Mouse (Mus musculus) forebrain, embryonic 16.5 days (tissue): ENCODE results near the gene Cyp26b1. TPM values are rescaled to one million over a fixed set of nuclear protein-coding genes. Genes with fewer than 3 reads are reported as not detected.

Experiments
- ATAC-seq: fragments of 200-750 bp; cut with Nextera tagmentation; 2 replicates; pipeline ENCODE4 v1.8.0; 2017; ENCODE audit warnings: mild to moderate bottlenecking, moderate library complexity
- H3K27ac ChIP-seq: fragments of 300-500 bp; sonication (generic); 2 replicates; pipeline ENCODE4 v1.5.1; 2014; ENCODE audit warnings: low read length, control low read depth
- H3K27me3 ChIP-seq: fragments of 300-500 bp; sonication (generic); replicated peaks from 2 replicates; pipeline ENCODE4 v1.6.1; 2014; ENCODE audit warnings: low read length; ENCODE audit not compliant: control insufficient read depth, insufficient read depth
- H3K36me3 ChIP-seq: fragments of 300-500 bp; sonication (generic); 2 replicates; pipeline ENCODE4 v1.6.1; 2014; ENCODE audit not compliant: control insufficient read depth, insufficient read depth
- H3K4me1 ChIP-seq: fragments of 300-500 bp; sonication (generic); replicated peaks from 2 replicates; pipeline ENCODE4 v1.6.1; 2014; ENCODE audit warnings: low read length; ENCODE audit not compliant: control insufficient read depth, insufficient read depth
- H3K4me2 ChIP-seq: fragments of 300-500 bp; sonication (generic); 2 replicates; pipeline ENCODE4 v1.6.1; 2014; ENCODE audit warnings: mild to moderate bottlenecking, low read length, control low read depth
- H3K4me3 ChIP-seq: fragments of 300-500 bp; sonication (generic); replicated peaks from 2 replicates; pipeline ENCODE4 v1.5.1; 2014; ENCODE audit warnings: mild to moderate bottlenecking, low read length, control low read depth
- H3K9ac ChIP-seq: fragments of 300-500 bp; sonication (generic); replicated peaks from 2 replicates; pipeline ENCODE4 v1.6.1; 2014; ENCODE audit warnings: low read depth, low read length, control low read depth
- H3K9me3 ChIP-seq: fragments of 300-500 bp; sonication (generic); 2 replicates; pipeline ENCODE4 v1.6.1; 2016; ENCODE audit warnings: low read length; ENCODE audit not compliant: control insufficient read depth
- WGBS: fragments of 180-500 bp; shearing (Covaris S2); extraction: QIAGEN DNeasy Blood & Tissue Kit; methylation state at CpG from one replicate; pipeline ENCODE4 v1.1.7; 2014; 5-methylcytosine and 5-hydroxymethylcytosine counted together
- polyA plus RNA-seq: library from polyadenylated mRNA; unstranded; fragments of >200 nt; fragmentation: Nextera tagmentation; extraction: Ambion mirVana; gene quantifications from 2 replicates; pipeline ENCODE4 v1.2.1, GENCODE M21; 2015

Gene Cyp26b1
- 3.6 and 6.2 TPM in 2 replicates for polyA plus RNA-seq

DNA sequence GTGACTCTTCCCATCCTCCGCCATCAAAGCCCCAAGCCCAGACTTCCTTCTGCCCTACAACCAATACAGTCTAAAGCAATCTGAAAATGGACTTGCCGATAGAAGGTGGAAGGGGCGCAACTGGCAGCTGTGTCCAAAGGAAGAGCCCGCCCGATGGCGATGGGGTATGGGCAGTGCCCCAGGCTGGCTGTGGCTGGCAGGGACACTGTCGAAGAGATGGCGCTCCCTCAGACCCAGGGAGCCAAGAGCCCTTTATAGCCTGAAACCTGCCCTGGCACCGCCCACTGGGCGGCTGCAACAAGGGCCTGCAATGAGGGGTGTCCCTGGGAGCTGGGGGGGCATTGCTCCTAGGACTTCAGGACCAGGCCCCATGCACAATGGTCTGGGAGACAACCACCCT, at the start of gene Cyp26b1:
Gene Cyp26b1, minus strand, starts transcription at position 216 of the 400 bp plus-strand sequence.
- no peak within 1 kb of the TSS for H3K27ac ChIP-seq
- H3K4me2 ChIP-seq, result no peak within 1 kb of the TSS
- no peak within 1 kb of the TSS for H3K9ac ChIP-seq
- no peak within 1 kb of the TSS for H3K4me3 ChIP-seq
- H3K27me3 ChIP-seq, result peaks cover 8% of the 10 kb centered on the region
- H3K9me3 ChIP-seq, result no peaks in the 10 kb centered on the region
- 76% methylated on average over 10 of the region's 10 CpGs for WGBS
- peaks cover 12% of the 10 kb centered on the region for H3K4me1 ChIP-seq
- no peaks in the 10 kb centered on the region for H3K36me3 ChIP-seq
- no peak for ATAC-seq

DNA sequence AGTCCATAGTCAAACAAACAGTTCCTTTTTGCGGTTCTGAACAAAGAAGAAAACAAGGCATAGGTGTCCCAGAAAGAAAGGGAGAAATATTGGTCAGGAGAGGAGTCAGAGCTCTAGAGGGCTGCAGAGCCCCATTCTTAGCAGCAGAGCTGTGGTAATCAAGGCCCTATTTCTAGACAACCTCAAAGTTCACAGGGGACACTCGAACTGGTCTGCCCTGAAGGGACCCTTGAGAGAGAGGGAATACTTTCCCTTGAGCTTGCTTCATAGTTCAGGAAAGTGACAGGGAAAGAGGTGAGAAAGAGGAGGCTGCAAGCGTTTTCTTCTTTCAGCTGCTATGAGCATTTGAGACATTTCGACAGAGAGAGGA, 47.3 kb upstream of the Cyp26b1 start:
- Histone ChIP-seq H3K9ac (no peak overlapping the region), H3K27me3 (no peaks in the 10 kb centered on the region), H3K4me2 (no peak overlapping the region), H3K27ac (no peak overlapping the region), H3K36me3 (no peaks in the 10 kb centered on the region), H3K4me3 (no peak overlapping the region), H3K9me3 (no peaks in the 10 kb centered on the region), H3K4me1 (peaks cover 1% of the 10 kb centered on the region; the same call in 1 of the 2 replicates)
- no peak for ATAC-seq
- WGBS, result 87% methylated on average over 4 of the region's 4 CpGs

DNA sequence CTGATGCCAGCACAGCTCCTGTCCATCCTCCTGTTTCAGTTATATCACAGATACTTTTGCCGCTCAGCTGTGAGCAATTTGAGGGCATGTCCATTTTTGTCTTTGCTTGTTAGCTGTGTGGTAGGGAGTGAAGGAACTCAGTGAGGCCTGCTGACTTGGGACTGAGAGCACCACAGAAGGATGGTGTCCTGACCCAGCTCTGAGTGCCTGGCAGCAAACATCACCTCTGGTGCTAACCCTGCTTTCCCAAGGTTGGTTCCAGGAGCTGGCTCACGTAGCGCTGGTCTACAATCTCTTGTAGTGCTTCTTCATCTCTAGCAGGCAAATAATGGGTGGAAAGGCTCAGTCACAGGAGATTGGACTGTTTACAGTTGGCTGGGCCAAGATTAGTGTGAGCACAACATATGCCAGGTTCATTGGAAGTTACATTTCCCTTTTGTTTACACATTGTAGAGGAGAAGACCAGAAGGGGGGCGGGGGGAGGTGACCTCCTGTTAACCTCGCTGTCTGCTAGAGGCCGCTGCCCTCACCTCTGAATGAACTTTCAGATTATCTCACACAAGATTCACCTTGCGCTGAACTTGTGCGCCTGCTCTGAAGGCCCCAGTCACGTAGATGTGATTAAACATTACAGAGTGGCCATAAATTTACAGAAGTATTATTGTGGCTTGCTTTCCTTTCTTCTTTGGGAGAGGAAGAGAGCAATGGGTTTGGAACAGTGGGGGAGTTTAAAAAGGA, 46.8 kb upstream of the Cyp26b1 start:
- no peaks in the 10 kb centered on the region for H3K27me3 ChIP-seq
- WGBS, result 86% methylated on average over 9 of the region's 9 CpGs
- H3K36me3 ChIP-seq, result no peaks in the 10 kb centered on the region
- H3K9me3 ChIP-seq, result no peaks in the 10 kb centered on the region
- no peak for ATAC-seq
- no peak overlapping the region for H3K9ac ChIP-seq
- H3K4me1 ChIP-seq, result no peaks in the 10 kb centered on the region
- no peak overlapping the region for H3K4me2 ChIP-seq
- H3K4me3 ChIP-seq, result no peak overlapping the region
- no peak overlapping the region for H3K27ac ChIP-seq

DNA sequence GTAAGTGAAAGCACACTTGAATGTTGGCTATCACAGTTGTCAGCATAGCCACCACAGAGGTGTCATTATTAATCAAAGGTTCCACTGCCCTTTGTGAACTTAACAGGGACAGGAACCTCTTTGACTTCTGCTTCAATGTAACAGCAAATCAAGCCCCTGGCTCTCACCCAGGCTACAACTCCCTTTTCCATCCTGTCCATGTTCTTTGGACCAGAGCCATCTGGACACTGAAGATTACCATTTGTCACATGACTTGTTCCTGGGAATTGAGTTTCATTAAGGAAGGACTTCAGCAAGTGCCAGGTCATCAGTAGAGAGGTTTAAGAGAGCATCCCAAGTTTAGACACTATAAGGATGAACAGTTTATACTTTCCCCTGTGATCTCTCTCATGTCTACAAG, 44.5 kb upstream of the Cyp26b1 start:
- Histone ChIP-seq H3K36me3 (no peaks in the 10 kb centered on the region), H3K4me1 (no peaks in the 10 kb centered on the region), H3K27me3 (no peaks in the 10 kb centered on the region), H3K9ac (no peak overlapping the region), H3K4me3 (no peak overlapping the region), H3K9me3 (no peaks in the 10 kb centered on the region), H3K27ac (no peak overlapping the region), H3K4me2 (no peak overlapping the region)
- no peak for ATAC-seq

DNA sequence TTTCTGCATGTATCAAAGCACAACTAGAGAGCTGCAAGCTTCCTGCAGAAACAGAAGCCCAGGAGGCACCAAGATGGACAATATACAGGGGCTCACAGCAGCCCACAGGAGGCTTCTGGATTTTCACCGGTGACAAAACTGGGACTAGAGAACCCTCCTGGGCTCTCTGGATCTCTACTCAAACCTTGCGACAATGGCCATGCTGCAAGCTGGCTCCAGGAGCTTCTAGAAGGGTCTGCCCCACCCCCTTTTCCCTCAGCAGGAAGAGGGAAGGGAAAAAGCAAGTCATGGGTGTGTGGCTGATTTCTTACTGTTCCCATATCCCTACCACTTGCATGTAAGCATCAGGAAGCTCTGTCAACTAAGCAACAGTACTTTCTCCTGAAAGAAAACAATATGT, 37.9 kb upstream of the Cyp26b1 start:
- Histone ChIP-seq H3K27me3 (no peaks in the 10 kb centered on the region), H3K4me2 (no peak overlapping the region), H3K9me3 (no peaks in the 10 kb centered on the region), H3K4me3 (no peak overlapping the region), H3K27ac (no peak overlapping the region), H3K36me3 (no peaks in the 10 kb centered on the region), H3K9ac (no peak overlapping the region), H3K4me1 (no peaks in the 10 kb centered on the region)
- no peak for ATAC-seq
- 89% methylated on average over 2 of the region's 2 CpGs for WGBS

DNA sequence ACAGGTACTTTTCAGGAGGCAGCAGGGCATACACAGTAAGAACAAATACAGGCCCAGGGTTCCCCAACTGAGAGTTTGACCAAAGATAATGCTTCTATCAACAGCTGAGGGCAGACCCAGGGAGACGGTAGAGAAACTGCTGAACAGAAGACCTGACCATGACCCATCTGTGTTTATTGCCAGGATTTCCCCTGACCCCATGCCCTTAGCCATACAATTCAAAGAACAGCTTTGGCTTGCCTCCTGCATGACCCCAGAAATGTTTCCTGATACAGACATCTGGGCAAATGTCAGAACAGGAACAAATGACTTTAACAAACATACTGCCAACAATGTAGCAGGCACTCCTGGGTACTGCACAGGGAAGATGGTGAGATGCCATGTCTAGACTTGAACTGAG, 36.6 kb upstream of the Cyp26b1 start:
- Histone ChIP-seq H3K4me1 (no peaks in the 10 kb centered on the region), H3K27ac (no peak overlapping the region), H3K9ac (no peak overlapping the region), H3K4me2 (no peak overlapping the region), H3K4me3 (no peak overlapping the region), H3K9me3 (no peaks in the 10 kb centered on the region), H3K36me3 (no peaks in the 10 kb centered on the region), H3K27me3 (no peaks in the 10 kb centered on the region)
- WGBS, result 70% methylated on average over 1 of the region's 1 CpGs
- no peak for ATAC-seq

DNA sequence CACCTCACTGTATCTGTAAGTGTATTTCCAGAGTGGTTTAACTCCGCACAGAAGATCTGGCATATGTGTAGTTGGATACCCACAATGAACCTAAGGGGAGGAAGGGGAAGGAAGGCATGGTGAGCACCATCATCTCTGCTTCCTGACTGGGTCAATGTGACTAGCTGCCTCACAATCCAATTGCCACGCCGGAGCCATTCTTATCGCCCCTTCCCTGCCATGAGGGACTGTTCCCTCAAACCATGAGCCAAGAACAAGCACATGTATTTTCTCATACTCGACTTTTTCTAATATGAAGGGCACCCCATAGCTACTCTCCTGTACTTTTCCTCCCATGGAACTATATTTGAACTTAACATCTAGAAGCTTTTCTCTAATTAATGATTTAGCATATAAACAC, 35.1 kb upstream of the Cyp26b1 start:
- no peak overlapping the region for H3K4me3 ChIP-seq
- no peak overlapping the region for H3K27ac ChIP-seq
- 93% methylated on average over 5 of the region's 5 CpGs for WGBS
- H3K27me3 ChIP-seq, result no peaks in the 10 kb centered on the region
- no peak overlapping the region for H3K4me2 ChIP-seq
- H3K36me3 ChIP-seq, result no peaks in the 10 kb centered on the region
- no peaks in the 10 kb centered on the region for H3K9me3 ChIP-seq
- H3K9ac ChIP-seq, result no peak overlapping the region
- no peaks in the 10 kb centered on the region for H3K4me1 ChIP-seq
- ATAC-seq, result no peak

DNA sequence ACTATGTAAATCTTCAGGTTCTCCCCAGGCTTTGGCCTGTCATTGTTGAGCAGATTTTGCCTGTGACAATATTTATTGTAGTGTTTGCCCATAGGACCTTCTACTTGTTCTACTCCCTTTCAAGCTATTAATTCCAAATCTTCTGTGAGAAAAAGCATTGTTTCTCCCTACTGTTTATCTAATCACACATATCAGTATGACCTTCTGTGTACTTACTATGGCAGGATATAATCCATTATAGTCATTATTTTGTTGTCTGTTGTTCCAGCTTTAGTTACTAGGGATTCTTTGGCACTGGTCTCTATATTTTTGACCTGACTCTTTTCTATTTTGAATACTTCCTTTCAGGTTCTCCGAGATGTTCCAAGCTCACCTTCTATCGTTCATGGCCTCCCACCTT, 32.7 kb upstream of the Cyp26b1 start:
- WGBS, result 96% methylated on average over 2 of the region's 2 CpGs

DNA sequence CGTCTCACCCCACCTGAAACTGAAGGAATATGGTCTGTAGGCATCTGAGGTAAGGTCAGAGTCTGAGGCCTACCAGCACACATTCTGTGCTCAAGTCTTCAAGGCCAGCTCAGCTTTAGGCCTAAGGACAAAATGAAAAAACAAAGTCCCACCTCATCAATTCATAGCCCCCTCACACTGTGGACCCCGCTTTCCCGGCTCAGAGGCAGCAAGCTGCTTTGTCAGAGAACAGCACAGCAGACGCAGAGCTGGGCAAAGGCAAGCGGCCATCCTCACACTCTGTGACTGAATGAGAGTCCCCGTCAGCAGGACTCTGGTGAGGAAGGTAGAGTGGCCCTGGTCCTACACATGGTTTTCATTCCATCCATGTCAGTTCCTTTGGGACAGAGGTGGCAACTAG, 25.5 kb upstream of the Cyp26b1 start:
- WGBS, result 92% methylated on average over 6 of the region's 6 CpGs
- no peak for ATAC-seq
- Histone ChIP-seq H3K27ac (no peak overlapping the region), H3K4me1 (no peaks in the 10 kb centered on the region), H3K9me3 (no peaks in the 10 kb centered on the region), H3K4me3 (no peak overlapping the region), H3K27me3 (no peaks in the 10 kb centered on the region), H3K9ac (no peak overlapping the region), H3K36me3 (no peaks in the 10 kb centered on the region), H3K4me2 (no peak overlapping the region)

More for the DNA sequence above, 32.7 kb upstream of the Cyp26b1 start:
- H3K36me3 ChIP-seq, result no peaks in the 10 kb centered on the region
- ATAC-seq, result no peak
- H3K27ac ChIP-seq, result no peak overlapping the region
- no peak overlapping the region for H3K9ac ChIP-seq
- no peak overlapping the region for H3K4me2 ChIP-seq
- H3K9me3 ChIP-seq, result no peaks in the 10 kb centered on the region
- H3K27me3 ChIP-seq, result no peaks in the 10 kb centered on the region
- H3K4me1 ChIP-seq, result no peaks in the 10 kb centered on the region
- H3K4me3 ChIP-seq, result no peak overlapping the region

DNA sequence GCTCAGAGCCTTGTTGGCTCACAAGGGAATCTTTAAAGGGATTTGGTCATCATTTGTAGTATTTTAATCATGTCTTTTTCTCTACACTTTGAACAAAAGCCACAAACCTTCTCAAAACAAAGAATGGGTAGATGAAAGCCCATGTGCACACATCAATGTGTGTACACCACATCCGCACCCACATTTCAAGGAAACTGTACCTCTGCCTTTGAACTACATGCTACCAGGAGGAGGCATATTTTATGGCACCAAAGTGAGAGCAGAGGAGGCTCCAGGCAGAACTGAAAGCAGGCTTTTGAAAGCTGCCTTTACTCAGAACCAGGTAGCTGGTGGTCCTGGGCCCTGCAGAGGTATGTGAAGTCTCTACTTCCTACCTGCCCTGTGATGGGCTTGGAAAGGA, 23.3 kb upstream of the Cyp26b1 start:
- Histone ChIP-seq H3K9ac (no peak overlapping the region), H3K4me2 (no peak overlapping the region), H3K27me3 (no peaks in the 10 kb centered on the region), H3K27ac (no peak overlapping the region), H3K4me1 (no peaks in the 10 kb centered on the region), H3K4me3 (no peak overlapping the region), H3K9me3 (no peaks in the 10 kb centered on the region), H3K36me3 (no peaks in the 10 kb centered on the region)
- no peak for ATAC-seq
- 93% methylated on average over 1 of the region's 1 CpGs for WGBS
